Mouse (Mus musculus): ENCODE measurements around the gene Dhrs7. TPM values are rescaled to one million over a fixed set of nuclear protein-coding genes. Genes with fewer than 3 reads are reported as not detected.

The Dhrs7 gene
- polyA plus RNA-seq, 1 experiment from 2014 or later, result 101 TPM

DNA sequence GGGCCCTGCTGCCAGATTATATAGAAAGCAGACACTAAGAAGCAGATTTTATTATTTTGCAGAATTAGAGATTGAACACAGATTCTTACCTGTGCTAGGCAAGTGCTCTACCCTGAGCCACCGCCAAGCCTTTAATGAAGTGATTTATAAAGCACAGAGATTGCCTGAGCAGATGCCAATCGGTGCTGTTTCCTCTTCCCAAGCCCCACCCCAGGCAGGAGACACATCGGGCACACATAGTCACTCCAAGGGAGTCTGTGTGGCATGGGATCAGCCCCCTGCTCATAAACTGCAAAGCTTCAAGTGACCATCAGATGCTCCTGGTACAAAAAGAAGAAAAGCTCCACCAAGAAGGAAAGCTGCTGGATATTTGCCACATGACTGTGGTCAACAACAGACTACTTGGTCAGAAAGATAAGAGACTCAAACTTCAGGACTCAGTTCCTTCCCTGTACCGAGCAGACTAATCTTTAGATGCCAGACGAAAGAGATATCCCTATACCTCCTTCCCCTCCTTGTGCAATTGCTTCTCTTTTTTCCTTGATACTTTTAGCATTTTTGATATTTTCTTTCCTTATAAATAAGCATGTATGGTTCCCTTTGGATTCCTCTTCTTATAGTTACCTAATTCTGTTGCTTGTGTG, 41.7 kb downstream of the Dhrs7 start:
- H3K27ac ChIP-seq (ENCODE audit: low read length), result no peak overlapping the region
- no peaks in the 10 kb centered on the region for H3K9me3 ChIP-seq (replicated peaks; ENCODE audit: control insufficient read depth, low read length)
- H3K9ac ChIP-seq (ENCODE audit: low read length), result no peak overlapping the region
- no peak overlapping the region for H3K4me2 ChIP-seq (ENCODE audit: low read depth, low read length)
- no peak overlapping the region for H3K4me3 ChIP-seq (ENCODE audit: low read length)
- H3K36me3 ChIP-seq (ENCODE audit: control insufficient read depth, insufficient read depth), result no peaks in the 10 kb centered on the region
- H3K4me1 ChIP-seq (ENCODE audit: control insufficient read depth, insufficient read depth, low read length), result no peaks in the 10 kb centered on the region
- WGBS, result 55% methylated on average over 5 of the region's 5 CpGs
- no peaks in the 10 kb centered on the region for H3K27me3 ChIP-seq (ENCODE audit: control insufficient read depth, insufficient read depth, low read length)
- no peak for ATAC-seq (replicated peaks; ENCODE audit: extremely low read depth, insufficient read depth, low FRiP score)

DNA sequence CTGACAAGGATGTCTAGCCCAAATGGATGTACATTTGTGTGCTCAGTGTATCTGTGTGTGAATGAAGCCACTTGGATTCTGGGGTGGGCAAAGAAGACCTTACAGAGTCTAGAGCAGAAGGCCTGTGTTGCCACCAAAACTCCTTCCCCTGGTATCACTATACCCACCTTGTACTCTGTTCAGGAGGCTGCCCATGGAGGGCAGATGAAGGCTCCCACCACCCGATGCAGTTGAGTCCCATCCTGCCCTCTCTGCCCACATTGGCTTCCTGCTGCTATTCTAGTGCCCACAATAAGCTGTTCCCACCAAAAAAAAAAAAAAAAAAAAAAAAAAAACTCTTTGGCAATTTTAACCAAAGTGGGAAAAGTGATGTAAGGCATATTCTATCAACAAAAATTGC, 43.3 kb downstream of the Dhrs7 start:
- H3K27me3 ChIP-seq (ENCODE audit: control insufficient read depth, insufficient read depth, low read length), result no peaks in the 10 kb centered on the region
- no peaks in the 10 kb centered on the region for H3K9me3 ChIP-seq (replicated peaks; ENCODE audit: control insufficient read depth, low read length)
- WGBS, result 78% methylated on average over 1 of the region's 1 CpGs
- H3K36me3 ChIP-seq (ENCODE audit: control insufficient read depth, insufficient read depth), result no peaks in the 10 kb centered on the region
- no peak for ATAC-seq (replicated peaks; ENCODE audit: extremely low read depth, insufficient read depth, low FRiP score)
- H3K9ac ChIP-seq (ENCODE audit: low read length), result no peak overlapping the region
- H3K4me3 ChIP-seq (ENCODE audit: low read length), result no peak overlapping the region
- no peak overlapping the region for H3K4me2 ChIP-seq (ENCODE audit: low read depth, low read length)
- no peak overlapping the region for H3K27ac ChIP-seq (ENCODE audit: low read length)
- H3K4me1 ChIP-seq (ENCODE audit: control insufficient read depth, insufficient read depth, low read length), result no peaks in the 10 kb centered on the region

DNA sequence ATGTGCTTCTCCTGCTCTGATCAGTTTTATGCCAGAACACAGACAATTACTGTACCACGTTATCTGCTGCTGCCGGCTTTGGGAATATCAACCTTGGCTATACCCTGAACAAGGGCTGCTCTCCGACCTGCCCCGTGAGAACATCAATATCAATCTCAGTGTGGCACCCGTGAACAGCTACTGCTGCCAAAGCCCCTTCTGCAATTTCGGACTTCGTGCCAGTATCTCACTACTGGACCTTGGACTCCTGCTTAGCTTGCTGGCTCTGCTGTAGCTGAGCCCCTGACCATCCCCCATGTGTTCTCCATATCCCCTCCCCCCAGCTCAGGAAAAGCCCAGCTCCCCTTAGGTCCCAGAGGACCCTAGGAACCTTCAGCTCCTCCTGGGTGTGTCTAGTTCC, 43.9 kb downstream of the Dhrs7 start:
- no peak overlapping the region for H3K9ac ChIP-seq (ENCODE audit: low read length)
- no peaks in the 10 kb centered on the region for H3K9me3 ChIP-seq (replicated peaks; ENCODE audit: control insufficient read depth, low read length)
- H3K4me3 ChIP-seq (ENCODE audit: low read length), result no peak overlapping the region
- no peaks in the 10 kb centered on the region for H3K27me3 ChIP-seq (ENCODE audit: control insufficient read depth, insufficient read depth, low read length)
- no peaks in the 10 kb centered on the region for H3K4me1 ChIP-seq (ENCODE audit: control insufficient read depth, insufficient read depth, low read length)
- no peaks in the 10 kb centered on the region for H3K36me3 ChIP-seq (ENCODE audit: control insufficient read depth, insufficient read depth)
- no peak overlapping the region for H3K27ac ChIP-seq (ENCODE audit: low read length)
- 84% methylated on average over 7 of the region's 7 CpGs for WGBS
- ATAC-seq (replicated peaks; ENCODE audit: extremely low read depth, insufficient read depth, low FRiP score), result no peak
- no peak overlapping the region for H3K4me2 ChIP-seq (ENCODE audit: low read depth, low read length)

DNA sequence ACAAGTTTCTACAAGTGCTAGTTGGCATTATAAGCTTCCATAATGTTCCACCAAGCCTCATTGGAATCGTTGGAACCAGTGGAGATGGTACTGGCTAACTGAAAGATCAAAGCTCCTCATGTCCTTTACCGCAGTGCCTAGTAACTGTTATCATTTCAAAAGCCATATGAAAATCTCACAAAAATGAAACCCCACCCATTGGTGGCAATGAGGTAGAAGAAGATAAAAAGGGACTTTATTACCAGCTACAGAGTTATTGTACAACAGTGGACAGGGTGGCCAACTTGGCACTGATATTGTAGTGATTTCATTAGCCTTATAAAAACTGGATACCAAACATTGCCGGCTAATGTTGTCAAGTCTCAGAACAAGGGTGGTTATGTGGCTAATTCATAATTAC, 52.7 kb downstream of the Dhrs7 start:
- no peaks in the 10 kb centered on the region for H3K4me1 ChIP-seq (ENCODE audit: control insufficient read depth, insufficient read depth, low read length)
- no peak overlapping the region for H3K4me2 ChIP-seq (ENCODE audit: low read depth, low read length)
- WGBS, result 92% methylated on average over 3 of the region's 3 CpGs
- H3K9ac ChIP-seq (ENCODE audit: low read length), result no peak overlapping the region
- H3K27ac ChIP-seq (ENCODE audit: low read length), result no peak overlapping the region
- H3K27me3 ChIP-seq (ENCODE audit: control insufficient read depth, insufficient read depth, low read length), result no peaks in the 10 kb centered on the region
- no peaks in the 10 kb centered on the region for H3K9me3 ChIP-seq (replicated peaks; ENCODE audit: control insufficient read depth, low read length)
- ATAC-seq (replicated peaks; ENCODE audit: extremely low read depth, insufficient read depth, low FRiP score), result no peak
- no peaks in the 10 kb centered on the region for H3K36me3 ChIP-seq (ENCODE audit: control insufficient read depth, insufficient read depth)
- no peak overlapping the region for H3K4me3 ChIP-seq (ENCODE audit: low read length)

Other genes with a start within 250 kb of the Dhrs7 start
- gene Lrrc9, start 223.0 kb downstream of the Dhrs7 start, polyA plus RNA-seq (2015; fragmentation: Nextera tagmentation; extraction: Ambion mirVana), result 0.53 and 0.60 TPM in 2 replicates
- 6.4 and 6.8 TPM in 2 replicates for gene Pcnx4, start 128.5 kb downstream of the Dhrs7 start, polyA plus RNA-seq (2015; fragmentation: Nextera tagmentation; extraction: Ambion mirVana)
- not detected in 2 replicates for gene Gm4756, start 15.2 kb downstream of the Dhrs7 start, polyA plus RNA-seq (2015; fragmentation: Nextera tagmentation; extraction: Ambion mirVana)
- gene Ppm1a, start 92.5 kb upstream of the Dhrs7 start, polyA plus RNA-seq (2015; fragmentation: Nextera tagmentation; extraction: Ambion mirVana), result 29.0 and 38.4 TPM in 2 replicates